ENCODE assay signal across 23 mouse cellular contexts in genomic region chr9:56133970-56134369, GRCm38 (mm10). TPM values are rescaled to one million over a fixed set of nuclear protein-coding genes. Genes with fewer than 3 reads are reported as not detected.
DNase-seq lines count a peak whose midpoint lies in the region; ATAC-seq and TF ChIP-seq lines count a peak whose summit lies in the region.
"Had no signal": no experiment of that assay in that cellular context is flagged by ENCODE, and none has a peak within 500 bp of the region (broad histone marks: within the 10 kb centered on the region; RNA-seq: fewer than 3 reads in every experiment).

No protein-coding gene starts in this region.

- no peak for TF ChIP-seq CTCF in intestine, postnatal 0 days (IDR thresholded peaks at IDR 0.05; ENCODE audit: low read depth)
- TF ChIP-seq CTCF in small intestine, adult 2 months (IDR thresholded peaks at IDR 0.05; ENCODE audit: extremely low read depth, insufficient read length, insufficient replicate concordance, low read depth, low read length): no peak

- WGBS in heart, embryonic 14.5 days: 36% methylated on average over 5 of the region's 5 CpGs
- 73% methylated on average over 5 of the region's 5 CpGs for WGBS in intestine, embryonic 15.5 days
- WGBS in intestine, postnatal 0 days: 47% methylated on average over 5 of the region's 5 CpGs
- WGBS in intestine, embryonic 16.5 days: 70% methylated on average over 5 of the region's 5 CpGs
- 23% methylated on average over 5 of the region's 5 CpGs for WGBS in small intestine, adult 2 months

- no peak overlapping the region for H3K4me3 ChIP-seq in heart, embryonic 14.5 days (ENCODE audit: control insufficient read depth in 1 of 2, insufficient read depth in 1 of 2, low read depth in 1 of 2, low read length in 2 of 2)
- H3K4me3 ChIP-seq in intestine, embryonic 15.5 days (replicated peaks): no peak overlapping the region
- H3K4me3 ChIP-seq in intestine, postnatal 0 days (ENCODE audit: low read depth, low read length): no peak overlapping the region
- H3K4me3 ChIP-seq in intestine, embryonic 16.5 days (ENCODE audit: low read length): no peak overlapping the region
- H3K4me3 ChIP-seq in small intestine, adult 2 months (ENCODE audit: low read depth, low read length): no peak overlapping the region
- H3K4me3 ChIP-seq: forebrain, embryonic 15.5 days; heart, adult 2 months; hindbrain, embryonic 12.5 days; kidney, embryonic 15.5 days had no signal

- H3K36me3 ChIP-seq in heart, embryonic 14.5 days (ENCODE audit: control insufficient read depth, insufficient read depth, low read length): peaks cover 92% of the 10 kb centered on the region
- H3K36me3 ChIP-seq in intestine, embryonic 15.5 days: peaks cover 27% of the 10 kb centered on the region
- H3K36me3 ChIP-seq in intestine, postnatal 0 days (ENCODE audit: control insufficient read depth, insufficient read depth): peaks cover 39% of the 10 kb centered on the region
- H3K36me3 ChIP-seq in intestine, embryonic 16.5 days (ENCODE audit: control insufficient read depth, insufficient read depth, low read length): peaks cover 8% of the 10 kb centered on the region
- peaks cover 47% of the 10 kb centered on the region for H3K36me3 ChIP-seq in small intestine, adult 2 months (ENCODE audit: control insufficient read depth, insufficient read depth, low read length)

- TF ChIP-seq POLR2A in small intestine, adult 2 months (IDR thresholded peaks at IDR 0.05; ENCODE audit: low read depth, low read length): no peak

- H3K9ac ChIP-seq in heart, embryonic 14.5 days (ENCODE audit: low read length): 0 out of 2 replicates have a peak overlapping the region, but pooled peaks have one; percentile 16
- no peak overlapping the region for H3K9ac ChIP-seq in intestine, embryonic 15.5 days
- no peak overlapping the region for H3K9ac ChIP-seq in intestine, postnatal 0 days (ENCODE audit: low read depth, low read length)
- no peak overlapping the region for H3K9ac ChIP-seq in intestine, embryonic 16.5 days (ENCODE audit: low read depth, low read length)
- H3K9ac ChIP-seq: forebrain, embryonic 15.5 days; hindbrain, embryonic 12.5 days; kidney, embryonic 15.5 days had no signal

- ATAC-seq in heart, embryonic 14.5 days (ENCODE audit: insufficient number of reproducible peaks, insufficient read depth, low FRiP score, low read depth): no peak
- 0 out of 2 replicates have a peak, but pooled peaks have one; percentile 53 for ATAC-seq in intestine, embryonic 15.5 days
- ATAC-seq in intestine, postnatal 0 days: no peak; the same call in 1 of the 2 replicates
- no peak for ATAC-seq in intestine, embryonic 16.5 days
- ATAC-seq: CD4-positive, CD25-positive, alpha-beta regulatory T cell, adult 4 months; forebrain, embryonic 15.5 days; hindbrain, embryonic 16.5 days; inflammation-experienced regulatory T-cells, adult 6 months; Patski had no signal

- peak overlapping the region; percentile 26 to 84 for H3K27ac ChIP-seq in heart, embryonic 14.5 days (replicated peaks in 1 of 2; ENCODE audit: control insufficient read depth in 1 of 2, insufficient read depth in 1 of 2, low read depth in 2 of 2, low read length in 2 of 2)
- H3K27ac ChIP-seq in intestine, embryonic 15.5 days: no peak overlapping the region
- H3K27ac ChIP-seq in intestine, postnatal 0 days (ENCODE audit: low read depth, low read length): no peak overlapping the region
- peak overlapping the region; percentile 46; the same call in 1 of the 2 replicates for H3K27ac ChIP-seq in intestine, embryonic 16.5 days (ENCODE audit: low read length)
- peak overlapping the region; percentile 27; the same call in 1 of the 2 replicates for H3K27ac ChIP-seq in small intestine, adult 2 months (ENCODE audit: insufficient read depth, low read depth, low read length)
- H3K27ac ChIP-seq: forebrain, embryonic 15.5 days; heart, adult 2 months; hindbrain, embryonic 12.5 days; kidney, embryonic 15.5 days had no signal

- H3K9me3 ChIP-seq in heart, embryonic 14.5 days (ENCODE audit: control insufficient read depth, low read length): no peaks in the 10 kb centered on the region
- no peaks in the 10 kb centered on the region for H3K9me3 ChIP-seq in intestine, embryonic 15.5 days
- no peaks in the 10 kb centered on the region for H3K9me3 ChIP-seq in intestine, postnatal 0 days (ENCODE audit: control insufficient read depth)
- H3K9me3 ChIP-seq in intestine, embryonic 16.5 days (ENCODE audit: control insufficient read depth, low read length): no peaks in the 10 kb centered on the region
- H3K9me3 ChIP-seq: forebrain, embryonic 15.5 days; hindbrain, embryonic 12.5 days; kidney, embryonic 15.5 days had no signal

- H3K4me2 ChIP-seq in heart, embryonic 14.5 days (ENCODE audit: low read length): no peak overlapping the region
- H3K4me2 ChIP-seq in intestine, embryonic 15.5 days (replicated peaks): no peak overlapping the region
- H3K4me2 ChIP-seq in intestine, postnatal 0 days (replicated peaks; ENCODE audit: low read depth): no peak overlapping the region
- H3K4me2 ChIP-seq in intestine, embryonic 16.5 days (ENCODE audit: low read depth, low read length): no peak overlapping the region
- H3K4me2 ChIP-seq: forebrain, embryonic 15.5 days; hindbrain, embryonic 12.5 days; kidney, embryonic 15.5 days had no signal

- H3K4me1 ChIP-seq in heart, embryonic 14.5 days (ENCODE audit: control insufficient read depth in 2 of 2, insufficient read depth in 2 of 2, low read length in 2 of 2): peaks cover 19 to 50% of the 10 kb centered on the region in 2 experiments
- no peaks in the 10 kb centered on the region for H3K4me1 ChIP-seq in intestine, embryonic 15.5 days (replicated peaks)
- no peaks in the 10 kb centered on the region; the same call in 1 of the 2 replicates for H3K4me1 ChIP-seq in intestine, postnatal 0 days (replicated peaks; ENCODE audit: control insufficient read depth, insufficient read depth, low read length)
- 0 out of 2 replicates have a peak, but pooled peaks cover 7% of the 10 kb centered on the region for H3K4me1 ChIP-seq in intestine, embryonic 16.5 days (ENCODE audit: control insufficient read depth, insufficient read depth, low read length)
- H3K4me1 ChIP-seq in small intestine, adult 2 months (ENCODE audit: control insufficient read depth, insufficient read depth, insufficient read length, low read length): peaks cover 12% of the 10 kb centered on the region; the same call in 1 of the 2 replicates
- H3K4me1 ChIP-seq: hindbrain, embryonic 12.5 days had no signal

- H3K27me3 ChIP-seq in heart, embryonic 14.5 days (ENCODE audit: control insufficient read depth, insufficient read depth, low read length): no peaks in the 10 kb centered on the region
- no peaks in the 10 kb centered on the region for H3K27me3 ChIP-seq in intestine, embryonic 15.5 days (replicated peaks)
- H3K27me3 ChIP-seq in intestine, postnatal 0 days (replicated peaks; ENCODE audit: control insufficient read depth, insufficient read depth, low read length): no peaks in the 10 kb centered on the region
- no peaks in the 10 kb centered on the region for H3K27me3 ChIP-seq in intestine, embryonic 16.5 days (replicated peaks; ENCODE audit: control insufficient read depth, insufficient read depth, low read length)
- no peaks in the 10 kb centered on the region for H3K27me3 ChIP-seq in small intestine, adult 2 months (ENCODE audit: control insufficient read depth, insufficient read depth, low read length)
- H3K27me3 ChIP-seq: forebrain, embryonic 15.5 days; hindbrain, embryonic 12.5 days; kidney, embryonic 15.5 days; Patski had no signal

- DNase-seq in heart, adult 11 months: no peak
- no peak for DNase-seq in T-cell, adult 2 months (ENCODE audit: low spot score)
- DNase-seq: adrenal gland, adult 2 months; adrenal gland, postnatal 25 days; cerebellum, adult 18-20 months; cerebellum, adult 9-11 months; cerebellum, postnatal 36 days; gastrocnemius, postnatal 10 days; heart, adult 2 months; heart, postnatal 4 days; kidney, adult 2 months had no signal

RNA-seq across cellular contexts. Expression of gene Tspan3, which starts 31.3 kb away (rescaled TPM):
- polyA plus RNA-seq in heart, embryonic 14.5 days (2014; fragmentation: Nextera tagmentation; extraction: Ambion mirVana): 469 and 487 TPM in 2 replicates
- polyA plus RNA-seq in intestine, embryonic 15.5 days (2015; fragmentation: Nextera tagmentation; extraction: Ambion mirVana): 404 and 411 TPM in 2 replicates
- polyA plus RNA-seq in intestine, postnatal 0 days (2015; fragmentation: Nextera tagmentation; extraction: Ambion mirVana): 213 and 230 TPM in 2 replicates
- polyA plus RNA-seq in intestine, embryonic 16.5 days (2015; fragmentation: Nextera tagmentation; extraction: Ambion mirVana): 389 and 416 TPM in 2 replicates
- polyA plus RNA-seq in small intestine, adult 2 months (2012; rRNA removed): 213 and 397 TPM in 2 replicates

RNA-seq across cellular contexts. Expression of gene Pstpip1, which starts 44.2 kb away (rescaled TPM):
- 0.55 and 0.82 TPM in 2 replicates for polyA plus RNA-seq in heart, embryonic 14.5 days (2014; fragmentation: Nextera tagmentation; extraction: Ambion mirVana)
- 1.5 and 1.6 TPM in 2 replicates for polyA plus RNA-seq in intestine, embryonic 15.5 days (2015; fragmentation: Nextera tagmentation; extraction: Ambion mirVana)
- polyA plus RNA-seq in intestine, postnatal 0 days (2015; fragmentation: Nextera tagmentation; extraction: Ambion mirVana): 0.69 and 0.80 TPM in 2 replicates
- polyA plus RNA-seq in intestine, embryonic 16.5 days (2015; fragmentation: Nextera tagmentation; extraction: Ambion mirVana): 1.6 and 2.3 TPM in 2 replicates
- 6.0 and 7.5 TPM in 2 replicates for polyA plus RNA-seq in small intestine, adult 2 months (2012; rRNA removed)

Comparison
In these comparisons a context has a peak if more than half of its experiments do, and no peak if none do; other contexts are left out.
1. H3K27ac ChIP-seq: peak in heart, embryonic 14.5 days (2 of 2), intestine, embryonic 16.5 days (single experiment) and small intestine, adult 2 months (single experiment); none in intestine, embryonic 15.5 days (single experiment) and intestine, postnatal 0 days (single experiment).